Mouse (Mus musculus) hindbrain, embryonic 15.5 days (tissue): ENCODE measurements at regions not wholly inside any gene's neighbourhood (a gene's known extent, or its start where the extent isn't known, plus 50 kb on each side); places are given as distances from the start of the nearest gene placed in this dataset.

Source experiments
- ATAC-seq: fragments of 200-750 bp; cut with Nextera tagmentation; 2 replicates; pipeline ENCODE4 v1.8.0; 2017; ENCODE audit warnings: low read depth, moderate number of reproducible peaks, moderate TSS enrichment; ENCODE audit not compliant: low FRiP score
- H3K27ac ChIP-seq: fragments of 300-500 bp; sonication (generic); replicated peaks from 2 replicates; pipeline ENCODE4 v1.5.1; 2015; ENCODE audit warnings: mild to moderate bottlenecking, inconsistent platforms
- H3K27me3 ChIP-seq: fragments of 300-500 bp; sonication (generic); 2 replicates; pipeline ENCODE4 v1.6.1; 2015; ENCODE audit warnings: control low read depth, inconsistent platforms
- H3K36me3 ChIP-seq: fragments of 300-500 bp; sonication (generic); 2 replicates; pipeline ENCODE4 v1.6.1; 2015; ENCODE audit warnings: control low read depth, inconsistent platforms
- H3K4me1 ChIP-seq: fragments of 300-500 bp; sonication (generic); replicated peaks from 2 replicates; pipeline ENCODE4 v1.6.1; 2015; ENCODE audit warnings: control low read depth, inconsistent platforms
- H3K4me2 ChIP-seq: fragments of 300-500 bp; sonication (generic); 2 replicates; pipeline ENCODE4 v1.6.1; 2015; ENCODE audit warnings: moderate library complexity, mild to moderate bottlenecking, inconsistent platforms
- H3K4me3 ChIP-seq: fragments of 300-500 bp; sonication (generic); 2 replicates; pipeline ENCODE4 v1.5.1; 2015; ENCODE audit warnings: mild to moderate bottlenecking, inconsistent platforms
- H3K9ac ChIP-seq: fragments of 300-500 bp; sonication (generic); 2 replicates; pipeline ENCODE4 v1.6.1; 2015; ENCODE audit warnings: inconsistent platforms
- H3K9me3 ChIP-seq: fragments of 300-500 bp; sonication (generic); 2 replicates; pipeline ENCODE4 v1.6.1; 2016; ENCODE audit warnings: control low read depth, inconsistent platforms
- WGBS: fragments of 180-500 bp; shearing (Covaris S2); methylation state at CpG from one replicate; pipeline ENCODE4 v1.1.7; 2015; 5-methylcytosine and 5-hydroxymethylcytosine counted together

DNA sequence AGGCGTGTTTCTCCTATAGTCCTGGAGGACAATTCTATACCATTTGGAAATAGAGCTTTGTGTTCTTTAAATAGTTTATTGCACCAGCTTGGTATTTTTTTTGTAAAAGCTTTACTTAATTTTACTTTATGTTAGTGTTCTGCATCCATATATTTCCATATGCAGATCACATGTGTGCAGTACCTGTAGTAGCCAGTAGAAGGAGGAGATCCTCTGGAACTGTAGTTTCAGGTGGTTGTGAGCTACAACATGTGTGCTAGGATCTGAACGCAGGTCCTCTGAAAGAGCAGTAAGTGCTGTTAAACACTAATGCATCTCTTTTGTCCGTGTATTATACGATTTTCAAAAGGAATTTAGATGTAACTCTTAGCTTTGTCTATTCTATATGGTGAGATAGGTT, 335.2 kb downstream of the Gm21750 start:
- WGBS = 93% methylated on average over 4 of the region's 4 CpGs
- Histone ChIP-seq H3K27me3 (no peaks in the 10 kb centered on the region), H3K4me2 (no peak overlapping the region), H3K4me1 (no peaks in the 10 kb centered on the region), H3K36me3 (no peaks in the 10 kb centered on the region), H3K27ac (no peak overlapping the region), H3K9me3 (no peaks in the 10 kb centered on the region), H3K9ac (no peak overlapping the region), H3K4me3 (no peak overlapping the region)
- no peak for ATAC-seq

DNA sequence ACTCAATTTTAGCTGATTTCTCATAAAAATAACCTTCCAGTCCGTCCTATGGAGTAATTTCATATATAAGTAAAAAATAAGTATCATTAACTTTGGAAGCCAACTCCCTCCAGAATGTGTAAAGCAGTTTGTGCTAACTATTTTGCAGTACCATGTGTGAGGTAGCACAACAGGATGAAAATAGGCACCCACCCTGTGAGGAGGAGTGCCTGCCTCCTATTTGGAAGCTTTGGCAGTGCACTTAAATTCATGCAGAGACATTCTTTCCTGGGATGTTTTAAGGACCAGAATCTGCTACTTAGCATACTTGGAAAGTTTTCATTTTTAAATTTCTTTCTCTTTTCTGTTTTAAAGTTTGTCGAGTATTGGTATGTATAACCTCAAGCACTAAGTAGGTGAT, 336.8 kb downstream of the Gm21750 start:
- Histone ChIP-seq H3K27ac (no peak overlapping the region), H3K9ac (no peak overlapping the region), H3K4me3 (no peak overlapping the region), H3K4me1 (no peaks in the 10 kb centered on the region), H3K27me3 (no peaks in the 10 kb centered on the region), H3K4me2 (no peak overlapping the region), H3K9me3 (no peaks in the 10 kb centered on the region), H3K36me3 (no peaks in the 10 kb centered on the region)
- no peak for ATAC-seq
- 92% methylated on average over 2 of the region's 2 CpGs for WGBS

DNA sequence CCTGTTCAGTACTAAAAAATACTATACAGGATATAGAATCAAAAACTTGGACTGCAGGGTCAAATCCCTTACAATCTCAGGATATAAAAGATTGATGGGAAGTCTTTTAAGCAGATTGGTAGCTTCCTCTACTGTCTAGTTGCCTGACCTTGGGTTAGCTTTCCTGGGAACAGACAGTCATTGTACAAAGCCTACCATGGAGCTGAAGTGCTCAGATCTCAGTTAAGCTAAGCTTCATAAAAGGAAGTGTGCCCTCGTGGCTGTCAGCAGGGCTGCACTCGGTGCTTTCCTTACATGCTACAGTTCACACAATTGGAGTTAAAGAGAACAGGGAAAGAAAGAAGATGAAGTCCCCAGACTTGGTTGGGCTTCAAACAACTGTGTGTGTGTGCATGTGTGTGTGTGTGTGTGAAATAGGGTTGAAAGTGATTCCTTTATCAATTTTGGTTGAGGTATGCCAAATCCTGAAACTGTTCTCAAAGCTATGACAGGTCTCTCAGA, 338.4 kb downstream of the Gm21750 start:
- Histone ChIP-seq H3K27ac (no peak overlapping the region), H3K27me3 (no peaks in the 10 kb centered on the region), H3K36me3 (no peaks in the 10 kb centered on the region), H3K9ac (no peak overlapping the region), H3K4me1 (no peaks in the 10 kb centered on the region), H3K4me3 (no peak overlapping the region), H3K4me2 (no peak overlapping the region), H3K9me3 (no peaks in the 10 kb centered on the region)
- no peak for ATAC-seq
- 47% methylated on average over 2 of the region's 2 CpGs for WGBS

GRCm38 (mm10) chr14:74006911-74007310, 345.9 kb downstream of the Gm21750 start:
- H3K27me3 ChIP-seq = no peaks in the 10 kb centered on the region
- H3K36me3 ChIP-seq = no peaks in the 10 kb centered on the region
- H3K4me3 ChIP-seq = no peak overlapping the region
- no peaks in the 10 kb centered on the region for H3K9me3 ChIP-seq
- no peak overlapping the region for H3K27ac ChIP-seq
- WGBS = 92% methylated on average over 4 of the region's 4 CpGs
- no peak for ATAC-seq
- no peak overlapping the region for H3K9ac ChIP-seq
- H3K4me2 ChIP-seq = no peak overlapping the region
- H3K4me1 ChIP-seq = no peaks in the 10 kb centered on the region

- H3K36me3 ChIP-seq = no peaks in the 10 kb centered on the region
- no peaks in the 10 kb centered on the region for H3K4me1 ChIP-seq
- no peaks in the 10 kb centered on the region for H3K27me3 ChIP-seq
- H3K9me3 ChIP-seq = no peaks in the 10 kb centered on the region
- H3K9ac ChIP-seq = no peak overlapping the region
- no peak for ATAC-seq
- H3K27ac ChIP-seq = no peak overlapping the region
- no peak overlapping the region for H3K4me3 ChIP-seq
- H3K4me2 ChIP-seq = no peak overlapping the region
- WGBS = 75% methylated on average over 1 of the region's 1 CpGs
Measured at GRCm38 (mm10) chr14:74011555-74011954, 350.5 kb downstream of the Gm21750 start.

DNA sequence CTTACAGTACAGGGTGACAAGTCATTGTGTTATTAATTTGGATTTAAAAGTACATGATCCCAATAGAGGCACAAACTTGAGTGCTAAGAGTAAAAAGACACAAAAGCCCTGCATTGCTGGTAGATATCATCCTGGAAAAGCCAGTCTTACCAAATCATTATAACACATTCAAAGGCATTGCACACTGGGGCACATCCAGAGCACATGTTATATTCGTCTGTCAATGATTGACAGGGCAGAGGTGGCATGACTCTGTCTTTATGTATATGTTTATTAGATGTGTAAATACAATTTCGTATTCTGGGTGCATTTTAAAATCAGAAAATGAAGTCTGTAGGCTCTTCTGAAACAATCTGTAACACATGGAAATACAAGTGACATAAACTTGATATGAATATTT, 358.4 kb downstream of the Gm21750 start:
- no peaks in the 10 kb centered on the region for H3K4me1 ChIP-seq

GRCm38 (mm10) chr14:74047009-74047694, 386.1 kb downstream of the Gm21750 start:
- WGBS = 33% methylated on average over 5 of the region's 5 CpGs
- Histone ChIP-seq H3K9me3 (no peaks in the 10 kb centered on the region), H3K4me2 (peak overlapping the region; percentile 25; the same call in 1 of the 2 replicates), H3K27me3 (no peaks in the 10 kb centered on the region), H3K4me3 (no peak overlapping the region), H3K27ac (peak overlapping the region; percentile 75), H3K9ac (no peak overlapping the region), H3K36me3 (no peaks in the 10 kb centered on the region), H3K4me1 (peaks cover 11% of the 10 kb centered on the region; the same call in 1 of the 2 replicates)
- peak; percentile 89 for ATAC-seq

More for the DNA sequence above, 358.4 kb downstream of the Gm21750 start:
- no peaks in the 10 kb centered on the region for H3K36me3 ChIP-seq
- H3K9ac ChIP-seq = no peak overlapping the region
- 75% methylated on average over 2 of the region's 2 CpGs for WGBS
- no peak overlapping the region for H3K27ac ChIP-seq
- H3K27me3 ChIP-seq = no peaks in the 10 kb centered on the region
- no peak overlapping the region for H3K4me2 ChIP-seq
- no peak overlapping the region for H3K4me3 ChIP-seq
- ATAC-seq = no peak
- no peaks in the 10 kb centered on the region for H3K9me3 ChIP-seq

DNA sequence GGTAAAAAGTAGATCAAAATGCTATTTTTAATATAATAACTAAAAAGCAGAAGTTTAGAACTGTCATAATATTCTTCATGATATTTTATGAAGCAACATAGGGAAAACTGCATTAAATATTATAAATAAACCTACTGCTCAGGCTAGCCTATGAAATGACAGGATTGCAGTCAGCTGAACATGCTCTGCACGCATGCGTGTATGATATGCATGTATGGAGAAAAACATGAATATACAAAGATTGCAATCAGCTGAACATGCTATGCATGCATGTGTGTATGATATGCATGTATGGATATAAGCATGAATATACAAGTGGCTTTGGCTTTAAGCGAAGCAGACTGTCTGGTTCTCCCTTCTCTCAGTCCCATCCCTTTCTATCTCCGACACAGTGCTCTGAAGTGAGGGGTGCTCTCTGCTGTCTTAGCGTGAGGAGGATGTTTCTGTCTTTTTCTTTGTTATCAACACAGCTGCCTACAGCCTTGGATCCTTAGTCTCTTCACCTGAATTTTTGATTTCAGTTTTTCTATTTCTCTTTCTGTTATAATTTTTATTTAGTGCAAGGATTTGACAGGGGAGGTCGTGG, 386.8 kb downstream of the Gm21750 start:
- Histone ChIP-seq H3K36me3 (no peaks in the 10 kb centered on the region), H3K9ac (no peak overlapping the region), H3K4me1 (peaks cover 11% of the 10 kb centered on the region; the same call in 1 of the 2 replicates), H3K9me3 (no peaks in the 10 kb centered on the region), H3K4me2 (peak overlapping the region; percentile 25; the same call in 1 of the 2 replicates), H3K4me3 (no peak overlapping the region), H3K27ac (peak overlapping the region; percentile 75), H3K27me3 (no peaks in the 10 kb centered on the region)
- WGBS = 71% methylated on average over 6 of the region's 6 CpGs
- ATAC-seq = 0 out of 2 replicates have a peak, but pooled peaks have one; percentile 63

DNA sequence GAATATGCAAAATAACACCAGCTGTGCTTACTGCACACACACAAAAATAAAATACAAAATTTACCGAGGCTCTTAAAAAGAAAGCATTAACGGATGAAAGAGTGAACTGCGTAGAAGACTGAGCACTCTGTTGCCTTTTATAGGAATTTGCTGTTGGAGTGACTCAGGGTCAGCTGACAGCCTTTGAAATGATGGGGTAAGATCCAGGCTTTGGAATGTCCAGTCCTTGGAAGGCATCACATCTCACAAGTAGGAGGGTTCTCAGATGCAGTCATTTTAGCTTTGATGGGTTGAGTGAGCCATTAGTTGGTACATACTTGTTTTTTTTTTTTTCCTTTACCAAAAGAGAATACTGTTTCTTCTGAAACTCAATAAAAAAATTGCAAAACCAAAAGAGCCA, 387.4 kb downstream of the Gm21750 start:
- Histone ChIP-seq H3K4me1 (peaks cover 11% of the 10 kb centered on the region; the same call in 1 of the 2 replicates), H3K4me2 (no peak overlapping the region), H3K9ac (no peak overlapping the region), H3K4me3 (no peak overlapping the region), H3K27ac (peak overlapping the region; percentile 75; the same call in 1 of the 2 replicates), H3K36me3 (no peaks in the 10 kb centered on the region), H3K27me3 (no peaks in the 10 kb centered on the region), H3K9me3 (no peaks in the 10 kb centered on the region)
- ATAC-seq = no peak
- 82% methylated on average over 3 of the region's 3 CpGs for WGBS

DNA sequence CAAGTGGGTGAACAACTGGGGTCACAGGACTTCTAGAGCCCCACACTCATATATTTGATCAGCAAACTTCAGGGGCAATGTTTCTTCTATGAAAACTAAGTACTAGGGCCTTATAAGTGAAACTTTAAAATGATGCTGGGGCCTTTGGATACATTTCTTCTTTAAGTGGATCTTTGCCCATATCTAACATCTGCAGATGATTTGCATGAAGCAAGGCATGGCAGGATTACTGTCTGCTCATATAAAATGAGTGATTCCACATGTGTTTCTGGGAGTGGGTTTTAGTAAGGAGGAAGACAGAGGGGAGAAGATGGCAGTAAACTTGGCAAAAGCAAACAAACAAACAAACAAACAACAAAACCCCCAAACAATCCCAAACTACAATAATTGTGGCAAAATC, 405.0 kb downstream of the Gm21750 start:
- Histone ChIP-seq H3K9me3 (no peaks in the 10 kb centered on the region), H3K27me3 (no peaks in the 10 kb centered on the region), H3K4me1 (no peaks in the 10 kb centered on the region), H3K4me3 (no peak overlapping the region), H3K4me2 (no peak overlapping the region), H3K36me3 (no peaks in the 10 kb centered on the region), H3K9ac (no peak overlapping the region), H3K27ac (no peak overlapping the region)
- ATAC-seq = no peak

- no peaks in the 10 kb centered on the region for H3K36me3 ChIP-seq
- H3K27ac ChIP-seq = no peak overlapping the region
- no peaks in the 10 kb centered on the region for H3K9me3 ChIP-seq
- no peaks in the 10 kb centered on the region for H3K27me3 ChIP-seq
- H3K4me1 ChIP-seq = no peaks in the 10 kb centered on the region
- no peak overlapping the region for H3K4me3 ChIP-seq
- H3K9ac ChIP-seq = no peak overlapping the region
- no peak overlapping the region for H3K4me2 ChIP-seq
- 83% methylated on average over 2 of the region's 2 CpGs for WGBS
- no peak for ATAC-seq
Measured at GRCm38 (mm10) chr14:74093016-74093415, 432.0 kb downstream of the Gm21750 start.

GRCm38 (mm10) chr14:74099696-74100095, 438.7 kb downstream of the Gm21750 start:
- H3K27ac ChIP-seq = no peak overlapping the region
- 92% methylated on average over 4 of the region's 4 CpGs for WGBS
- H3K4me3 ChIP-seq = no peak overlapping the region
- no peaks in the 10 kb centered on the region for H3K4me1 ChIP-seq
- H3K36me3 ChIP-seq = no peaks in the 10 kb centered on the region
- H3K9ac ChIP-seq = no peak overlapping the region
- no peak for ATAC-seq
- H3K9me3 ChIP-seq = no peaks in the 10 kb centered on the region
- no peaks in the 10 kb centered on the region for H3K27me3 ChIP-seq
- H3K4me2 ChIP-seq = no peak overlapping the region
